Mouse (Mus musculus) stomach, embryonic 15.5 days (tissue): ENCODE data around the gene Fbxo22. TPM values are rescaled to one million over a fixed set of nuclear protein-coding genes. Genes with fewer than 3 reads are reported as not detected.
A peak's percentile ranks its signal among the peaks of the same experiment; 100 is the strongest.
"Not testable (repeated sequence)": the region's sequence is repeated elsewhere in the genome, so short reads cannot be mapped to it uniquely, and the experiment has no call there.

Experiments
- ATAC-seq: fragments of 200-750 bp; cut with Nextera tagmentation; 2 replicates; pipeline ENCODE4 v1.8.0; 2017; ENCODE audit warnings: low read depth, moderate number of reproducible peaks, moderate TSS enrichment; ENCODE audit not compliant: insufficient read depth, low FRiP score
- H3K27ac ChIP-seq: fragments of 300-500 bp; sonication (generic); 2 replicates; pipeline ENCODE4 v1.5.1; 2015; ENCODE audit warnings: mild to moderate bottlenecking, inconsistent platforms
- H3K27me3 ChIP-seq: fragments of 300-500 bp; sonication (generic); replicated peaks from 2 replicates; pipeline ENCODE4 v1.6.1; 2015; ENCODE audit warnings: inconsistent platforms
- H3K36me3 ChIP-seq: fragments of 300-500 bp; sonication (generic); 2 replicates; pipeline ENCODE4 v1.6.1; 2015; ENCODE audit warnings: inconsistent platforms
- H3K4me1 ChIP-seq: fragments of 300-500 bp; sonication (generic); 2 replicates; pipeline ENCODE4 v1.6.1; 2015; ENCODE audit warnings: inconsistent platforms
- H3K4me2 ChIP-seq: fragments of 300-500 bp; sonication (generic); 2 replicates; pipeline ENCODE4 v1.6.1; 2015; ENCODE audit warnings: mild to moderate bottlenecking, inconsistent platforms
- H3K4me3 ChIP-seq: fragments of 300-500 bp; sonication (generic); replicated peaks from 2 replicates; pipeline ENCODE4 v1.5.1; 2015; ENCODE audit warnings: inconsistent platforms
- H3K9ac ChIP-seq: fragments of 300-500 bp; sonication (generic); 2 replicates; pipeline ENCODE4 v1.6.1; 2015; ENCODE audit warnings: inconsistent platforms
- H3K9me3 ChIP-seq: fragments of 300-500 bp; sonication (generic); 2 replicates; pipeline ENCODE4 v1.6.1; 2016; ENCODE audit warnings: inconsistent platforms
- WGBS: fragments of 180-500 bp; shearing (Covaris S2); methylation state at CpG from one replicate; pipeline ENCODE4 v1.1.7; 2015; 5-methylcytosine and 5-hydroxymethylcytosine counted together
- polyA plus RNA-seq: library from polyadenylated mRNA; unstranded; fragments of >200 nt; fragmentation: Nextera tagmentation; extraction: Ambion mirVana; gene quantifications from 2 replicates; pipeline ENCODE4 v1.2.1, GENCODE M21; 2015

The Fbxo22 gene
- polyA plus RNA-seq, 1 experiment from 2014 or later: 49.2 TPM

- Histone ChIP-seq H3K9ac (no peak overlapping the region), H3K27ac (no peak overlapping the region), H3K4me2 (peak overlapping the region; percentile 43), H3K4me1 (no peaks in the 10 kb centered on the region), H3K9me3 (no peaks in the 10 kb centered on the region), H3K4me3 (peak overlapping the region; percentile 25), H3K27me3 (no peaks in the 10 kb centered on the region), H3K36me3 (no peaks in the 10 kb centered on the region)
- WGBS: 43% methylated on average over 24 of the region's 24 CpGs
- no peak for ATAC-seq
These were observed 33.3 kb downstream of the Fbxo22 start for GRCm38 (mm10) chr9:55241863-55242685.

- Histone ChIP-seq H3K9ac (no peak overlapping the region), H3K36me3 (no peaks in the 10 kb centered on the region), H3K9me3 (no peaks in the 10 kb centered on the region), H3K4me1 (no peaks in the 10 kb centered on the region), H3K4me3 (no peak overlapping the region), H3K27me3 (no peaks in the 10 kb centered on the region), H3K27ac (no peak overlapping the region), H3K4me2 (no peak overlapping the region)
- WGBS: 73% methylated on average over 3 of the region's 3 CpGs
- ATAC-seq: no peak
These were observed 34.6 kb downstream of the Fbxo22 start for GRCm38 (mm10) chr9:55243280-55243679.

DNA sequence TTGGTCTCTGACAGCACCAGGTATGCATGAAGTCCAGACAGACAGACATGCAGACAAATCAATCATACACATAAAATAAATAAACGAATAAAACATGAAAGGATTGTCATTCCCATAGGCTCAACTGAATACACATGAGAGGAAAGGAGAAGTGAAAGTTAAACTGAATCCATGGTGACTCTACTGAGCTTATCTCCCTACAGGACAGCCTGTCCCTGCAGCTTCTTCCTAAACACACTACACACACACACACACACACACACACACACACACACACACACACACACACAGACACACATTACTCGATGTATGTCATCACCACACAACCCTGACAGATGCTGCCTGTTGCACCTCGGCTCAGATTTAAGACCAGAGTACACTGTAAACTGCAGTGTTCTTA lies 35.4 kb downstream of the Fbxo22 start:
- whole genome bisulfite sequencing: 74% methylated on average over 3 of the region's 3 CpGs

DNA sequence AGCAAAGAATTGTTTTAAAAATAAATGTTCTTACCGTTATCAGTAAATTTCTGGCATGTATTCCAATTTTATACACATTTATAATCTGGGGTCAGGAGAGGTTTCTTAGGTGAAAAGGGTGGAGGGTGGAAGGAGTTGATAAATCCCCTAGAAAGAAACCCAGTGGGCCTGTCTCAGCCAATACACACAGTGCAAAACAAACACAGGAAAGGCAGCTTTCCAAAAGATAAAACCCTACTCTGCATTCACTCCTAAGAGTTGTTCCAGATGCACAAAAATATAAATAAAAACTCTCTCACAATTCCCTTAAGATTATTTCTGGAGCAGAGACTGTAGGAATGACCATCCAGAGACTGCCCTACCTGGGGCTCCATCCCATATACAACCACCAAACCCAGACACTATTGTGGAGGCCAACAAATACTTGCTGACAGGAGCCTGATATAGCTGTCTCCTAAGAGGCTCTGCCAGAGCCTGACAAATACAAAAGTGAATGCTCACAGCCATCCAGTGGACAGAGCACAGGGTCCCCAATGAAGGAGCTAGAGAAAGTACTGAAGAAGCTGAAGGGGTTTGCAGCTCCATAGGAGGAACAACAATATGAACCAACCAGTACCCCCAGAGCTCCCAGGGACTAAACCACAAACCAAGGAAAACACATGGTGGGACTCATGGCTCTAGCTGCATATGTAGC lies 36.5 kb downstream of the Fbxo22 start:
- H3K4me2 ChIP-seq, ATAC-seq, H3K9me3 ChIP-seq, H3K4me1 ChIP-seq, H3K4me3 ChIP-seq, H3K27me3 ChIP-seq, H3K27ac ChIP-seq, H3K36me3 ChIP-seq, H3K9ac ChIP-seq: not testable (repeated sequence)
- 80% methylated on average over 1 of the region's 1 CpGs for WGBS

More for the DNA sequence above, 35.4 kb downstream of the Fbxo22 start:
- no peaks in the 10 kb centered on the region for H3K9me3 ChIP-seq
- no peak overlapping the region for H3K27ac ChIP-seq
- H3K36me3 ChIP-seq: no peaks in the 10 kb centered on the region
- H3K9ac ChIP-seq: no peak overlapping the region
- H3K27me3 ChIP-seq: no peaks in the 10 kb centered on the region
- H3K4me1 ChIP-seq: no peaks in the 10 kb centered on the region
- ATAC-seq: no peak
- no peak overlapping the region for H3K4me3 ChIP-seq
- no peak overlapping the region for H3K4me2 ChIP-seq

- Histone ChIP-seq H3K9me3 (no peaks in the 10 kb centered on the region), H3K4me2 (no peak overlapping the region), H3K9ac (no peak overlapping the region), H3K4me3 (no peak overlapping the region), H3K4me1 (no peaks in the 10 kb centered on the region), H3K27ac (no peak overlapping the region), H3K36me3 (no peaks in the 10 kb centered on the region), H3K27me3 (no peaks in the 10 kb centered on the region)
- 47% methylated on average over 8 of the region's 8 CpGs for WGBS
- no peak for ATAC-seq
These were observed 37.7 kb downstream of the Fbxo22 start for GRCm38 (mm10) chr9:55246440-55246839.

- Histone ChIP-seq H3K4me3 (no peak overlapping the region), H3K27me3 (no peaks in the 10 kb centered on the region), H3K9me3 (no peaks in the 10 kb centered on the region), H3K4me1 (no peaks in the 10 kb centered on the region), H3K4me2 (no peak overlapping the region), H3K36me3 (no peaks in the 10 kb centered on the region), H3K27ac (no peak overlapping the region), H3K9ac (no peak overlapping the region)
- no peak for ATAC-seq
- 87% methylated on average over 4 of the region's 4 CpGs for WGBS
These were observed 38.2 kb downstream of the Fbxo22 start for GRCm38 (mm10) chr9:55246918-55247317.

DNA sequence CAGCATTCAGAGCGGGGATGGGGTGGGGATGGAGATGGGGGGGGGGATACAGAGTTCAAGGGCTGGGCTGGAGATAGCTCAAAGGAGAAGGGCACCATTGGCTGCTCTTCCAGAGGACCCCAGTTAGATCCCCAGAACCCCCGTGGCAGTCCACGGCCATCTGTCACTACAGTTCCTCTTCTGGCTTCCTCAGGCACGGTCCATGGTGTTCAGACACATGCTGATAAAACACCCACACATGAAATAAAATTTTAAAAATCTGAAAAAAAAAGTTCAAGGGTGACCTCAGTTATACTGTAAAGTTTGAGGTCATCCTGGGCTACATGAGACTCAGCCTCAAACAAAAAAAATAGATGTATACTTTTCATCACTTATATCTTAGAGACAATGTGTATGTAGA lies 39.7 kb downstream of the Fbxo22 start:
- H3K4me3 ChIP-seq: no peak overlapping the region
- no peak overlapping the region for H3K27ac ChIP-seq
- H3K36me3 ChIP-seq: no peaks in the 10 kb centered on the region
- no peak overlapping the region for H3K9ac ChIP-seq
- H3K4me2 ChIP-seq: no peak overlapping the region
- H3K4me1 ChIP-seq: no peaks in the 10 kb centered on the region
- ATAC-seq: no peak
- 81% methylated on average over 4 of the region's 4 CpGs for WGBS
- H3K9me3 ChIP-seq: no peaks in the 10 kb centered on the region
- no peaks in the 10 kb centered on the region for H3K27me3 ChIP-seq

DNA sequence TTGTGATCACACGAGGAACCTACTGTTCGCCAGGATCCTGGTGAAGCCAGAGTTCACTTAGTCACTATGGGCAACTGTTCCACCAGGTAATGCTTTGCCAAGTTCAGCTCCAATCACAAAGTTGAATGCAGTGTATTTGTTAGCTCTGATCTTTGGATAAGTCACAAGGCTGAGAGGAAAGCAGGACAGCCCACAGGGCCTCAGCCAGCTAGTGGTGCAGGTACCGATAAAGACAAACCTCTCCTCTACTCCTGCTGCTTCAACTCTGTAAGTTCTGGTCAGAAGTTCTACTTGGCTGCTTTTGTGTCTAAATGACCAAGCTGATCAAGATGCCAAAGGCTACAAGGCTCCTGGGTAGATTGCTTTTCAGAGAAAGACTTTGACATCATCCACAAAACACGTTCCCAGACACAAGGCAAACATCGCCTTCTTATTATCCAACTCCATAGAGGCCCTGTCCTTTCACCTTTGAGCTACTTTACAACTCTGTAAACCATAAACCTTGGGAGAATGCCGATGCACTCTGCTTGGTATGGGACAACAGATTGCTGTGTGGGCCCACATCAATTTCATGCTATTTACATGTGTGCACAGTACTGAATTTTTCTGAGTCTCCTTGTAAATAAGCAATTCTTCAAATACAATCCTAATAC lies 42.0 kb downstream of the Fbxo22 start:
- Histone ChIP-seq H3K4me1 (no peaks in the 10 kb centered on the region), H3K9ac (no peak overlapping the region), H3K9me3 (no peaks in the 10 kb centered on the region), H3K36me3 (no peaks in the 10 kb centered on the region), H3K27me3 (no peaks in the 10 kb centered on the region), H3K4me3 (no peak overlapping the region), H3K4me2 (no peak overlapping the region), H3K27ac (no peak overlapping the region)
- no peak for ATAC-seq
- WGBS: 76% methylated on average over 6 of the region's 6 CpGs

DNA sequence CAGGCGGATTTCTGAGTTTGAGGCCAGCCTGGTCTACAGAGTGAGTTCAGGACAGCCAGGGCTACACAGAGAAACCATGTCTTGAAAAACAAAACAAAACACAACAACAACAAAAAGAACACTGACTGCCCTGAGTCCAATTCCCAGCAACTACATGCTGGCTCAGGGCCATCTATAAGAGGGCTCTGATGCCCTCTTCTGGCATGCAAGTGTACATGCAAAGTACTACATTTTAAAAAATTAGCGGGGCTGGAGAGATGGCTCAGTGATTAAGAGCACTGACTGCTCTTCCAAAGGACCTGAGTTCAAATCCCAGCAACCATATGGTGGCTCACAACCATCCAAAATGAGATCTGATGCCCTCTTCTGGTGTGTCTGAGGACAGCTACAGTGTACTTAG lies 43.4 kb downstream of the Fbxo22 start:
- not testable (repeated sequence) for H3K9me3 ChIP-seq, H3K36me3 ChIP-seq, H3K9ac ChIP-seq, H3K4me2 ChIP-seq, H3K27me3 ChIP-seq, H3K4me1 ChIP-seq, H3K4me3 ChIP-seq, ATAC-seq, H3K27ac ChIP-seq
- WGBS: 65% methylated on average over 2 of the region's 2 CpGs

DNA sequence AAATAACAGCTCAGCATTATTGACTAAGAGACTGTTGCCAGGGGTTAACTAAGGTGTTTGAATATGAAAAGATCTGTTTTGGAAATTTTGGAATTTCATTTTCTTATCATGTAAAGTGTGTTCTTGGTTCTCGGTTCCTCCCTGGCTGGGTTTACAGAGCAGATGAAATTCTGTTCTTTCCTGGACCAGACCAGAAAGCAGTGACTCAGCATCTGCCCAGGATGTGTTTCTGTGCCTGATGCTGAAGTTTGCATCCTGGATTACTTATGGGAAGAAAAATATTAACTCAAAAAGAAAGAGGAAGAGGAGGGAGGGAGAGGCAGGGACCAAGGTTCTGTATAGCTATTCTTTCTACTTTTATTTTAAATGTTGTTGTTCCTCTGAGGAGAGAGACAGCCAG lies 45.1 kb downstream of the Fbxo22 start:
- H3K4me3 ChIP-seq: no peak overlapping the region
- no peak overlapping the region for H3K9ac ChIP-seq
- no peak overlapping the region for H3K27ac ChIP-seq
- no peak for ATAC-seq
- 50% methylated on average over 1 of the region's 1 CpGs for WGBS
- H3K4me1 ChIP-seq: no peaks in the 10 kb centered on the region
- H3K27me3 ChIP-seq: no peaks in the 10 kb centered on the region
- H3K36me3 ChIP-seq: no peaks in the 10 kb centered on the region
- no peaks in the 10 kb centered on the region for H3K9me3 ChIP-seq
- H3K4me2 ChIP-seq: no peak overlapping the region

DNA sequence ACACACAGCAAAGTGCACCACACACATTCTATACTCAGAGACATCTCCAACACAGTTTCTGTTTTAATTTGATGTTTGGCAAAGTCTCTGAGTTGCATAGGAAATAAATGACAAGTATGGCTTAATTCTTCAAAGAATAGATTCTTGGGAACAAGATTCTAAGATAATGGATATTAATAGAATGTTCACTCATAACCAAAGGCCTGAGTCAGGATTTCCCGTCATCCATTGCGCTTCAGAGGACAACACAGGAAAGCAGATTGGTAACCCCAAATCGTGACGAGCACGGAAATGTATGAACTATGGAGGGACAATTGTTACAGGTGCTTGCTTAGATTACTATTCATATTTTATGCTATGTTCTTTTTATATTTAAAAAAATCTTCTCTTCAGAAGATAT lies 46.3 kb downstream of the Fbxo22 start:
- WGBS: 89% methylated on average over 5 of the region's 5 CpGs

GRCm38 (mm10) chr9:55255604-55256003 lies 46.9 kb downstream of the Fbxo22 start:
- Histone ChIP-seq H3K4me1 (no peaks in the 10 kb centered on the region), H3K9ac (no peak overlapping the region), H3K36me3 (no peaks in the 10 kb centered on the region), H3K27me3 (no peaks in the 10 kb centered on the region), H3K27ac (no peak overlapping the region), H3K4me3 (no peak overlapping the region), H3K9me3 (no peaks in the 10 kb centered on the region), H3K4me2 (no peak overlapping the region)
- WGBS: 65% methylated on average over 4 of the region's 4 CpGs
- no peak for ATAC-seq

More for the DNA sequence above, 46.3 kb downstream of the Fbxo22 start:
- H3K27ac ChIP-seq: no peak overlapping the region
- H3K27me3 ChIP-seq: no peaks in the 10 kb centered on the region
- no peaks in the 10 kb centered on the region for H3K36me3 ChIP-seq
- H3K4me1 ChIP-seq: no peaks in the 10 kb centered on the region
- no peak overlapping the region for H3K4me3 ChIP-seq
- H3K9ac ChIP-seq: no peak overlapping the region
- no peak overlapping the region for H3K4me2 ChIP-seq
- ATAC-seq: no peak
- H3K9me3 ChIP-seq: no peaks in the 10 kb centered on the region
